Mouse (Mus musculus) naive thymus-derived CD4-positive, alpha-beta T cell, adult 2 months (primary cell): ENCODE data around the gene Dscaml1.

Experiments used
- DNase-seq: peaks from one replicate; pipeline ENCODE4 v3.0.0-alpha.2; 2011; ENCODE audit warnings: low read depth

The Dscaml1 gene

DNA sequence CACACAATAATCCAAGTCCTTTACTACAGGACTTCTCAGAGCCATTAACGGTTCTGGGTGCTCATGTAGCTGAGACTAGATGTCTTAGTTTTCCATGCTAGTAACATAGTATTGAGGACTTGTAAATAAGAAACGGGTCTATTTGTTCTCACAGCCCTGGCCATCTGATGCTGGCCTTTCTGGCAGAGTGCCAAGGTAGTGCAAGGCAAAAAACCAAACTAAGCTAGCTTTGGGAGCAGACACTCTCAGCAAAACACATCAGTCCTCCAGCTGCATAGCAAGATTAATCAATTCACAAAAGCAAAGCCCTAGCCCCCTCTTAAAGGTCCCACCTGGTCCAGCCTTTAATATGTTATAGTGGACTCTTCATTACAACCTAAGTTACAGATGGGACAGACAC lies 206.6 kb downstream of the Dscaml1 start:
- DNase-seq, result no peak

DNA sequence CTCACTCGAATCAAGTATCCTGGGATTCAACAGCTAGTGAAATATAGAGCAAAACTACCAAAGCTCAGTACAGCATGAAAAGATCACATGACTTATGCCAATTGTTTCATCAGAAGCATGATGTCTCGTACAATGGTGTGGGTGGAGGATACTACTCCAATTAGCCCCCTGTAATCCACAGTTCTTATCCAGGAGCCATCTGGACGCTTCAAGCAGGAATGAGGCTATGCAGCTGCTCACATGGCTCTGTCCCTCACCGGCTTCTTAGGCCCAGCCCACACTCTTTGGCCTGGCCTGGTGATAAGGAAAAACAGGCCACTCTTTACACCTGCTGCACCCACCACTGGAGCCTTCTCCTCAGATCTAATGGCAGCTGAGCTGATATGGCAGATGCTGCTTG lies 208.6 kb downstream of the Dscaml1 start:
- DNase-seq, result no peak

DNA sequence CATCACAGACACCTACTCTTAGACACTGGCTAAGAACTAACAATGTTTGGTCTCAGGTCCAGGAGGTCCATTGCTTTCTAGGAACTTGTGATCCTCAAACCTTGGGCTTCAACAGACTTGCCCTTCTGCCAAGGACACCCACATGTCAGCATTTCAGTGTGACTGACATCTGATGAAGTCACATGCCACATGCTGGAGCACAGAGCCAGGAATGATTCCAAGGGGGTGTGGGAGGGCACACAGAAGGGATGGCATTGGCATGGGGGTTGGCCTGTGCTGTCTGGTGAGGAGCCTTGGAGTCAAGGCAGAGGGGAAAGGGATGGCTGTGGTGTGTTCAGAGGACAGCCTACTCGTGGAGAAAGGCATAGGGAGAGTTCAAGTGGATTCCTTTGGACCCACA lies 210.9 kb downstream of the Dscaml1 start:
- DNase-seq, result no peak

DNA sequence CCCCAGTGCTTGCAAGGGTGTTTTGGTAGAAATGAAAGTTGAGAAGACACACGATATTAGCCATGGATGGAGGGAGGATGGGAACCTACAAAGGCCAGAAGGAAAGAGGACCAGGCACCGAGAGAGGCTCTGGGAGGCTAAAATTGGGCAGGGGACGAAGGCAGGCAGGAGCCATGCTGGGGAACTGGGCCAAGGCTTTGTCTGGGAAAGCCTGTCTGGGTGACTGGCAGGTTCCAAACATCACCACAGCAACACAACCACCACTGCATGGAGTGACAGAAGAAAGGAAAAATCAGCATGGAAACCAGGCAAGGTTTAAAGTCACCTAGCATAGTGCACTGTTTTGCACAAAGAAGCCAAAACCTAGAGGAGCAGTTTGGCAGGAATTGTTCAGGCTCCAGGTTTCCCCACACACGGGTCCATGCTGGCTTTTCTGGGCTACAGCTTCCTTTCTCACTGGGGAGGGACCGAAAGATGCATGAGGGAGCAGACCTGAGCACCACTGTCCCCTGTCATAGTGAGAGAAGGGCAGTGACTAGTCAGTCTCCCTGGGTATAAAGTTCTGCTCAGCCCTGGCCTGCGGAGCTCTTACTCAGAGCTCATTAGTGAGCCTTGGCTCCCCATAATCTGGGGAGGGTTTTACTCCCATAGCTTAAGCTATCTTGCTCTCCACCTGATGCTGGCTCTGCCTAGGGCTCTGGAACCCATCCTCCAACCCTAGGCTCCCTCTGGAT lies 211.9 kb downstream of the Dscaml1 start:
- no peak for DNase-seq

DNA sequence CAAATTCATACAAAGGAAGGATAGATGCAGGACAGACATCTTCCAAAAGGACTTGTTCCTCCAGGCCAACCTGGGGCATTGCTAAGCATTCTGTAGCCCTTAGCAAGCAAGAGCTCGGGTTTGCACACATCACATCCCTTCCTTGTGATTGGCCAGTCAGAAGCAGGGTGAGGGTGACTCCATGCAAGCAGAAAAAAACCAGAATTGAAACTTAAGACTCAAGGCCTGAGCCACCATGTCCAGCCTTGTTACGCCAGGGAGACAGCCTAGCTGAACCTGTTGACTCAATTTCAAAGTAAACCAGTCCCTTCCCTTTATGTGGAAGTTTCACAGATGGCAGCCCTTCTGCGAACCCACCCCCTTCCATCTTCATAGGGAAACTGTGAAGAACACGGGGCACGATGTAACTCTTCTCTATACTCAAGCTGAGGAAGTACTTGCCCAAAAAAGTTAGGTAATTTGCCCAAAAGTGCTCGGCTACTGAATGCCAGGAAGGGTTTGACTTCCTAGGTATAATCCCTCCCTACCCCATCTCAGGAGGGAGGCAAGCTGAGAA lies 218.5 kb downstream of the Dscaml1 start:
- DNase-seq, result no peak

DNA sequence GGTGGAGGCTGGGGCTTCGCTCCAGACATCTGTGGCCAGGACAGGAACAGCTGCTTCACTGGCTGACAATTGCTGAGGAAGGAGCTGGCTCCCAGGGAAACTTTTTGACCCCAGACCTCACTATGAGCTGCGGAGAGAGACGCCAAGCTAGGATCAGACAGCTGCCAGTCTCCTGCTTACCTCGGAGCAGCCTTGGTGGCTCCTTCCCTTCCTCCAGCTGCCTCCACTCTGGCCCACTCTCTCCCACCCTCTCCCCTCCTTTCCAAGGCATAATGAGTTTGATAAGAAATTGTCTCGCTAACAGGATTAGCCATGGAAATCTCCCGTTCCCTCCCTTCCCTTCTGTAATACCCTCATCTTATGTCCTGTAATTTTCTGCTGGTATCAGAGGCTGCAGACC lies 219.1 kb downstream of the Dscaml1 start:
- no peak for DNase-seq

DNA sequence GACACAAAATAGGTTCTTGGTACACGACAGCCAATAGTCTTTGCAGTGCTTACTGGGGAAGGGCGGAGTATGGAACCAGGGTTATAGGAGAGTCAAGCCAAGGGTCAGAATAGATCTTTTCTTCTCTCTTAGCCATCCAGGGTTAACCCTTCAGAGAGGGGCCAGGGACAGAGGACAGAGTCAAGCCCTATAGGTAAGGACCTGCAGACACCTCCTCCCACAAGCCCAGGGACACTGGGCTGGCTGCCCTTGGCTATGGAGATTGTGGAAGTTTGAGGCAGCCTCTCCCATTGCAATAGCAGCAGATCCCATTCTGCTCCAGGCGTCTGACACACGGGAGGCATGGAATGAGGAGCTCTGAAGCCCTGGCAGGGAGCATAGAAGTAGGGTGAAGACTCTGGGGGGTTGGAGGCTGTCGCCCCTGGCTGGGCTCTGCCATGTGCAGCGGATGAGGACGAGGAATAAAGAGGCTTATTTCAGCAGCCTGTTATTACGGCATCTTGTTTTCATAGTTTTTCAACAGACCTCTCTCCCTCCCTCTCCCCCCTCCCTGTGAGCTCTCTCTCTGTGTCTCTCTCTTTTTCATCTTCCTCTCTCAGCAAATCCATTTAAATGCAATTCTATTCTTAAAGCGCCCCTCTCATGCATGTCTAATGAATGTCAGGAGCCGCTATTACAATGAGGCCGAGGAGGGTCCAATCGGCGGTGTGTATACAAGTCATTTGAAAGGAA lies 224.8 kb downstream of the Dscaml1 start:
- no peak for DNase-seq

DNA sequence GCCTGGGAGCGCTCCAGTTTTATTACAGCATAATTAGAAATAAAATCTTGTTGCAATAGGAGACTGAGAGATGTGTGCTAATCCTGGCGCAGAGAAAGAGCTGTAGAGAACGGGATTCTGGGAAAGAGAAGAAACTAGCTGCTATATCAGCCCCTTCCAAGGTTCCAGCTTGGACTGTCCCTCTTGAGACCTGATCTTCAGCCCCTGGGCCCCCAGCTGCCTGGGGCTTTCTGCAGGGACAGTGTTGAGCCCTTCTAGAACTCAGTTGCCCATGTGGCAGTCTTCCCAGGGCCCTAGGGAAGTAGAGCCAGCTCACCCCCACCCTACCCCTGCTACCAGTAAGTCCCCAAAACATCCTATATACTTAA lies 225.4 kb downstream of the Dscaml1 start:
- no peak for DNase-seq

DNA sequence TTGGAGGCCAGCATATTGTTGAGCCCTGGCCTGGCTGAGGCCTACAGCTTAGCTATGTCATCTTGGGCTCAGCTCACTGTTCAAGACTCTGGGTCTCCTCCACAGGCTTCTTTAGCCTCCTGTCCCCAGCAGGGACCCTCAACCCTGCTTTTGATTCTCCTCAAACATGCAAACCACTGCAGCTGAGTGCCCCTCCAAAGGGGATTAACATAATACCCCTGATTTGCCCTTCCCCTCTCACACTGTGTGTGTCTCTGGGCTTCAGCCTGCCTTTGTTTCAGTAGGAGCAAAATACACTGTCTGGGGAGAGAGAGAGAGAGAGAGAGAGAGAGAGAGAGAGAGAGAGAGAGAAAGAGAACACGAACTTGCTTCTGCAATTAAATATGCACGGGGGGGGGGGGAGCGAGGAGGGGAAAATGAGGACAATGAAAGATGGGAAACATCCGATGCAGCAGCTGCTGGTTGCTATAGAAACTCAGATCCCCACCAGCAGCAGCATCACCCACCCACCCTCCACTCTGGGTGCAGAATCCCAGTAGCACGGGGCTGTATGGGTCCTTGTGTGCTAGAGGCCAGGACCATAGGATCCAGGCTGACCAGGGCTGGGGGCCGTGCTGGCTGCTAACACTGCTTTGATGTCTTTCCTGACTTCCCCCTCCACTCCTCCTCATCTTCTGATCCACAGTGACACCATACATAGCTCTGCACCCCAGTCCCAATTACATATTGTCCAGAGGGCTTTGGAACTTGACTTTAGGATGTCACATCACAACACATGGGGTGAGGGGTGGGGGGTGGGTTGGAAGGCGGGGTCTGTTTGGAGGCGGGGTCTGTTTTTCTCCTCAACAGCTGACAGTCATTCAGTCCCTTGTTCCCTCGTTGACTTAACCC lies 231.0 kb downstream of the Dscaml1 start:
- DNase-seq, result no peak

DNA sequence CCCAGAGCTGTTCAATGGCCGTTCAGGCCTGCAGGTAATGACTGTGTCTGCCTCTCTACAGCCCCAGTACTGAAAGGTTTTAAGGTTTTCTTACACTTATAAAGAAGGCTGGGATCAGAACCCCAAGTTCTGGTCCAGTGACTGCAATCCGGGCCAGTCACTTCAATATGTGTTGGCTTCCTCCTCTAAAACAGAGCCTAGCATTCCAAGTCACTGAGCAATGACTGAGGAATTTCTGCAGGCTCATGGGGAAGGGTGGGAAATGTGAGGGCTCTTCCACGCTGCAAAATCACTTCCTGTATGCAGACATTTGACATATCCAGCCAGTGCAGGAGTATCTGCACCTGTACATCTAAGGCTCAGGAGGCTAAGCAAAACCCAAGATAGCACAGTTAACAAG lies 233.8 kb downstream of the Dscaml1 start:
- DNase-seq, result no peak

DNA sequence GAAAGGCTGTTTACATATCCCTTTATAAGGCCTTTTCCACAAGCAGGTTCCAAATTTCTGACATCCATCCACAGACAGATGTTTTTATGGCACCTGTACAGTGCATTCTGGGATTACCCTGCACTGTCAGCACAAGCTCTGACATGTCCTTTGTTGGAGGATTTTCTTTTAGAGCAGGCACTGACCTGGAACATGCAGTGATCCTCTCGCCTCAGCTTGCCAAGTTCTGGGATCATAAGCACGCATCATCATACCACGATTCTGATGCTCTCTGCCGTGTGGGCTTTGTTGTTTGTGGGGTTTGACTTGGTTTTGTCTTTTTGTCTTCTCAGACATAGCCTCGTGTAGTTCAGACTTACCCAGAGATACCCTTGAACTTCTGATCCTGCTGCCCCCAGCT lies 236.0 kb downstream of the Dscaml1 start:
- no peak for DNase-seq

DNA sequence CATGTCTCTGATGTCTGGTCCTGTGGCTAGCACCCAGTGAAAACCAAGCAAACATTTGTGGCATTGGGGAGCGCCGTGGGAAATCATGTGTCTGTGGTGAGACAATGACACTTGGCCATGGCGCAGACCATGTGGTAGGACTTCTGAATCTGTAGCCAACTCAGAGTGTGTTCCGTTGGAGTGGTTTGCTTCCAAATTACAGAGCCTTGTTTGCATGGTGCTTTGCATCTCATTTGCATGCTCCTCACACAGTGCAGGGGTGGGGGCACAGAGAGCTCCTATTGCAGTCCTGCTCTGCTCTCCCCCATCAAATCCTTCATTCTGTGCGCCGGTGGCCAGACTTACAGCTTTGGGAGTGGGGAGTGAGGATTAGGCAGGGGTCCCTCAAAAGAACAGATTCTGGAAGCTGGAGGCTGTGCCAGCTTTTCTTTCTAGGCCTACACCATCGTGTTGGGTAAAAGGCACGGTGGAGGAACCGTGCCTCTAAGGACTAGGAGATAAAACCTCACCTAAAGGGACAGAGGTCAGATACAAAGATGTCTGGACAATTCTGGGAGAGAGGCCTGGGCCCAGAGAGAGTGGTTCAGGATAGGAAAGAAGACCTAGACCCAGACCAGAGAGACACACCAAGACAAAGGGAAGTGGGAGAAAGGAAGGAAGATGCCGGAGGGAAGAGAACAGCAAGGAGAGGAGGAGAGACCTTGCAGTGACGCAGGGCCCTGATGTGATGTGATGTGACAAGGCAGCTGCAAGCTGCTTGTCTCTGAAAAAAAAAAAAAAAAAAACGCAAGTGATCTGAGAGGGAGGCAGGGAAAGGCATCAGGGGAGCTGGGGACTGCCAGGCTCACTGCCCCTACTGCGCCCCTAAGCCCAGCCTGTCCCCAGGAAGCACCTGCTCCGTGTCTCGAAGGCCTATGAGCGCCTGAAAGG lies 237.2 kb downstream of the Dscaml1 start:
- DNase-seq, result no peak

DNA sequence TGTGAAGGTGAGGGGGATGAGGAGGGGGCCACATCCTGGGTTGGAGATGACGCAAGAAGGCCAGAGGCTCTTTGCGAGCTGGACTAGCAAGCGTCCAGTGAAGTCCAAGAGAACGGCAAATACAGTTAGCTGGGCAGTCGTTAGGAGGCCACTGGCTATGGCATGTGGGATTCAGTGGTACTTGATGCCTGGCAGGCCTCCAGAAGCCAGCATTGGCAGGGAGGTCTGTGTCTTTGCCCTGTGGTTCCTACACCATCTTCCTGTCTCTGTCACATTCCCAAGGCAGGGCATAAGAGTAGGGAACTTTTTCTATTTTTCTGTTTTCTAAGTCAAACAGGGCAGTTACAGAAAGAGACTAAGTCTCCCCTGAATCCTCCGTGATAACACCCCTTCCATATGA lies 237.9 kb downstream of the Dscaml1 start:
- no peak for DNase-seq

DNA sequence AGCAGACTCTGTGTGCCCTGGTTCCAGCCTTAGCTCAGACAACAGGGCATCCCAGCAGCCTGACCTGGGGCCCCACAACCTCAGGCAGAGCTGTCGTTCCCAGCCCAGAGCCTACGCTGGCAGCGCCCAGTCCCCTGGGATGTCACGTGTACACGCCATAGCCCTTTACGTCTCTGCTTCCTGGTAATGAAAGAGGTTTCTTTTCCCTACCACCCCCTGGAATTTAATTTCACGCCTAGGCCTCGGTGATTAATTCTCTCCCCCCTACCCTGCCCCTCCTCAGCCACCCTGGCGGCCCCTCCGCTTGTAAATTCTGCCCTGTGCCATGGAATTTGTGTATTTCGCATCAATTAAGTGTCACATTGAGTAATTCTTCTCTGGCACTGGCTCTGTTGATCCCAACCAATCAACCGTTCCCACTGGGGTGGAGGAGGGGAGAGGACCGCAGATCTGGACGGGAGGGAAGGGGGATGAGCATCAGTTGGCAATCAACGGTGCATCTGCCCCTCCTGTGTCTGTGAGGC lies 238.5 kb downstream of the Dscaml1 start:
- DNase-seq, result no peak

DNA sequence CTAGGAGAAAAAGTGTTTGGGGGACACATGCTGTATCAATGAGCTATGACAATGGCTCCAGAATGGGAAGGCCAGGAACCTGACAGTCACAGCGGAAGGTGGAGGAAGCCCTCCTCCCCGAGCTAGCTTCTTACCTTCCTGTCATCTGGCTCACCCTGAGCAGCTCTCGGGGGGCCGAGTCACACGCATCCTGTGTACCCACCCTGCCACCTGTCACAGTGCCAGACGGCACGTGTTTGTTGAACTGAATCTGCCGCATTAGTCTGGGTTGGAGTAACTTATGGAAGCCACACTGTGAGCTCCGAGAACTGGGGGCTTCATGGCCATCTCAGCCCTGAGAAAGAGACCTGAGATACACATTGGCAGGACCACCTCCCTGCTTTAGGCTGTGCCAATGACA lies 249.5 kb downstream of the Dscaml1 start:
- DNase-seq, result no peak

DNA sequence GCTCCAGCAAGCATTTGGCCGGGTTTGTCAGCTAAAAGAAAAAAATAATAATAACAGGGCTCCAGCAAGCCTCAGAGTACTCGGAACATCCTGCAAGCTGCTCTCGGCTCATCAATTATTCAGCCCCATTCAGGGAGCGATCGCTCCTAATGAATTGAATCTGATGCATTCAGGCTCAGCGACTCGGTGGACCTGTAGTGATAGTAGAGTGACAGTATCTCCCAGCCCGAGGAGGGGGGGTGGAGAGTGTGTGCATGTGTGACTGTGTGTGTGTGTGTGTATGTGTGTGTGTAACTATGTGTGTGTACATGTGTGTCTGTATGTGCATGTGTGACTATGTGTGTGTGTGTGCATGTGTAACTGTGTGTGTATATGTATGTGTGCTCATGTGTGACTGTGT lies 250.2 kb downstream of the Dscaml1 start:
- no peak for DNase-seq

DNA sequence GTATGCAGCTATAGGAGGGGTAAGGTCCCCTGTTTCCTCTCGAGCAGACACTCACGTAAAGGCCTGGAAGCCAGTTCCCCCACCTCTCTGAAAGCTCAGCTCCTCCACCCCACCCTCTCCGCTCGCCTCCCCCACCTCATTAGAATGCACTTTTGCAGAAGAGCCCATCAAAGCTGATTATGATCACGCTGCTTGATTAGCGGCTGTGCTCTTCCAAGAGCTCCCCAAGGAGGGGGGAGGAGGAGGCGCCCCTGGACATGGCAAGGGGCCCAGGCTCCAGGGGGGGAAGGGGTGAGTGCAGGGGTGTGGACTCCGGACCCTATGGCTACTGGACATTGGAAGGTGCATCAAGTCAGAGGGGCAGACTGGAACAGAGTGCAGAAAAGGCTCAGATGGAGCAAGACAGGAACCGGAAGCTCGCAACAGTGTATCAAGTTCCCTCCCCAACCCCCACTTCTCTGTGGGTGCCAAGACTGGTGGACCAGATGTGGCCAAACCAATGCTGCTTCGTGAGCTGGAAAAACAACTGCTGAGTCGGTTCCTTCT lies 250.9 kb downstream of the Dscaml1 start:
- no peak for DNase-seq

DNA sequence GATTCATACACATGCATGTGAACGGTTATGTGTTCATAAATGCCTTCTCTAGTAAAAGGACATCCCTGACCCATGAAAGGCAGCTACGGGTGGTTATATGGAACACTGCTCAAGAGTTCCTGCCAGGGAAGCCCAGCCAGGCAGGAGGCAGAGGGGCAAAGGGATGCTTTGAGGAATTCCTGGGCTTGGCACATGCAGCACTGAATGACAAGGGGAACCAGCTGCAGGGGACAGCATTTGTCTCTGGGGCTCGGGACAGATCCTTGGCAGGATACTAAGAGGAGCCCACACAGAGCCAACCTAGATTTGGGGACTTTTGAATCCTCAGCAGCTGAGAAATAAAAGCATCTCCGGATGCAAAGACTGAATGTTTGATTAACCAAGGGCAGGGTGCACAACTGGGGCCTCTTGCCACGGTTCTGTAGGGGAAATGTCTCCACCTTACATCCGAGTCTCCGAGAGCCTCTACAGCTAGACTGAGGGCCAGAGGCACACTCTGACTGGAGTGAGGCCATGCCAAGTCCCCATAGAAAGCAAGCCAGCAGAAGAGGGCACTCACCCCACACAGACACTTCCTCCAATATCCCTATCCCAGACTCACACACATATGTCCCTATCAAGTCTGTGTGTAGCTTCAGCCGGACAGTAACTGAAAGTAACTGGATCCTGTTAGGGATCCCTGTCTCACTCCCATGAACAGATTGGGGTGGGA lies 251.7 kb downstream of the Dscaml1 start:
- DNase-seq, result no peak

DNA sequence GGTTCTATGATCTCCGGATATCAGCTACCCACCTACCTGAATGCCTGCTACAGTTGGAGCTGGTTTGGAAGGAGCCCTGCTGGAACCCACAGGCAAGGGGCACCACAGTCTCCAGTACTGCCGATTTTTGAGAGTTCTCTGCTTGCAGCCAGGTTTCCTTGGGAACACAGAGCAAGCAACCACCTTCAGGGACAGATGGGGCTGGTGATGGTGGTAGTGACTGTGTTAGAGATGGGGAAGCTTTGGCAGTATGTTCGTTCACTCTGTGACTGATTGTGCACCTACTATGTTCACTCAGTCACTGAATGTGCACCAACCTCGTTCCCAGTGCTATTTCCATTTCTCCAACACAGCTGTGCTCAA lies 252.2 kb downstream of the Dscaml1 start:
- no peak for DNase-seq

DNA sequence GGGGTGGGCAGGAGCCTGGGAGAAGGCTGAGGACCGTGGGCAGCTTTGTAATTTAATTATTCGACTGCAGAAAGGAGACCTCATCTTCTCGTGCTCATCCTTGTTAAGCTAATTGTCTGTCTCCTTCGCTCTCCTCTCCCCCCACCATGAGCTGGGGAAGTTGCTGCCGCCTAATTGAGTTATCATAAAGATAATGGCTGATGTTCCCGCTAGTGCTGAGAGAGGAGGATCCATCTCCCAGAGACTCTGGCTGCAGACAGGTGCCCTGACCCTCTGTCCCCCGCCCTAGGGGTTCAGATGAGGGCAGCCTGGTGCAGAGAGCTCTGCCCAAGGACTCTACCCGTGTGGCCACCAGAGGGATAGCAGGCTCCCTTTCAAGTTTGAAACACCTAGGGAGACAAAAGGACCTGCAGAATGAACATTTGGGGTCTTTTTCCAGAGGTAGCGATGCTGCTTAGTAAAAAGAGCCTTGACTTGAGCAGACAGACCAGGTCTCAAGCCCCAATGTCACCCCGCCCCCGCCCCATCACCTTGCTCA lies 256.1 kb downstream of the Dscaml1 start:
- no peak for DNase-seq
